8 mouse cellular contexts compared by ENCODE assay signal in genomic region chr1:52630248-52630936, GRCm38 (mm10). TPM values are rescaled to one million over a fixed set of nuclear protein-coding genes. Genes with fewer than 3 reads are reported as not detected.
DNase-seq lines count a peak whose midpoint lies in the region; ATAC-seq and TF ChIP-seq lines count a peak whose summit lies in the region.

Gene Nemp2, plus strand, starts transcription at chr1:52630703.

- peak; percentile 76 for TF ChIP-seq POLR2A in myocyte (IDR thresholded peaks at IDR 0.05; ENCODE audit: insufficient read length, low read depth)

- under 1% methylated on average over 44 of the region's 44 CpGs for WGBS in heart, embryonic 13.5 days
- WGBS in liver, embryonic 11.5 days, result under 1% methylated on average over 41 of the region's 44 CpGs

- peaks cover 4% of the 10 kb centered on the region; the same call in 1 of the 2 replicates for H3K36me3 ChIP-seq in heart, embryonic 13.5 days
- H3K36me3 ChIP-seq in liver, embryonic 11.5 days (ENCODE audit: control insufficient read depth, insufficient read depth, low read length), result no peaks in the 10 kb centered on the region
- no peaks in the 10 kb centered on the region for H3K36me3 ChIP-seq in myocyte (ENCODE audit: control insufficient read depth, insufficient read depth)

- peak within 1 kb of the TSS; percentile 76 for H3K4me2 ChIP-seq in heart, embryonic 13.5 days
- peak within 1 kb of the TSS; percentile 68 for H3K4me2 ChIP-seq in liver, embryonic 11.5 days
- peak within 1 kb of the TSS; percentile 75 for H3K4me2 ChIP-seq in myocyte (ENCODE audit: low read depth)

- ATAC-seq in CD4-positive, CD25-positive, alpha-beta regulatory T cell, adult 4 months, result peak; percentile 79
- peak; percentile 96 for ATAC-seq in erythroid progenitor cell, adult 5-6 weeks (replicated peaks; ENCODE audit: low FRiP score, poor library complexity, severe bottlenecking)
- ATAC-seq in heart, embryonic 13.5 days (ENCODE audit: extremely low read depth, insufficient number of reproducible peaks, low FRiP score, low TSS enrichment), result peak; percentile 81
- ATAC-seq in liver, embryonic 11.5 days (replicated peaks; ENCODE audit: low FRiP score), result peak; percentile 92

- H3K27ac ChIP-seq in brown adipose tissue, adult 24 weeks (replicated peaks; ENCODE audit: low read depth, low read length), result no peak within 1 kb of the TSS
- peak within 1 kb of the TSS; percentile 85 for H3K27ac ChIP-seq in heart, embryonic 13.5 days (replicated peaks)
- H3K27ac ChIP-seq in liver, embryonic 11.5 days (ENCODE audit: low read depth, low read length), result peak within 1 kb of the TSS; percentile 64

- no peaks in the 10 kb centered on the region for H3K27me3 ChIP-seq in heart, embryonic 13.5 days (replicated peaks)
- H3K27me3 ChIP-seq in liver, embryonic 11.5 days (replicated peaks; ENCODE audit: control insufficient read depth, insufficient read depth, low read length), result no peaks in the 10 kb centered on the region
- H3K27me3 ChIP-seq in myocyte (ENCODE audit: control insufficient read depth, insufficient read depth, insufficient read length), result no peaks in the 10 kb centered on the region

- H3K9ac ChIP-seq in heart, embryonic 13.5 days, result peak within 1 kb of the TSS; percentile 91
- H3K9ac ChIP-seq in liver, embryonic 11.5 days (ENCODE audit: low read depth, low read length), result peak within 1 kb of the TSS; percentile 84

- H3K4me3 ChIP-seq in brown adipose tissue, adult 24 weeks (ENCODE audit: insufficient read depth, low read depth, low read length), result peak within 1 kb of the TSS; percentile 80
- peak within 1 kb of the TSS; percentile 96 for H3K4me3 ChIP-seq in heart, embryonic 13.5 days
- H3K4me3 ChIP-seq in liver, embryonic 11.5 days (ENCODE audit: low read depth, low read length), result peak within 1 kb of the TSS; percentile 89
- peak within 1 kb of the TSS; percentile 34 for H3K4me3 ChIP-seq in myocyte

- H3K9me3 ChIP-seq in heart, embryonic 13.5 days, result no peaks in the 10 kb centered on the region
- no peaks in the 10 kb centered on the region for H3K9me3 ChIP-seq in liver, embryonic 11.5 days (ENCODE audit: control insufficient read depth, low read length)

- H3K79me2 ChIP-seq in myocyte (ENCODE audit: control insufficient read depth, insufficient read depth), result no peaks in the 10 kb centered on the region

- H3ac ChIP-seq in myocyte (ENCODE audit: control insufficient read depth, insufficient read length), result peak within 1 kb of the TSS; percentile 25

- DNase-seq in kidney, postnatal 10 days, result peak; percentile 95
- DNase-seq in liver, embryonic 11.5 days (ENCODE audit: low spot score), result peak; percentile 90
- DNase-seq in spleen, postnatal 4 days (ENCODE audit: low spot score in 2 of 2), result peak; percentile 91 to 98

- no peaks in the 10 kb centered on the region for H3K4me1 ChIP-seq in brown adipose tissue, adult 24 weeks (ENCODE audit: control insufficient read depth, insufficient read depth, insufficient read length, low read length)
- H3K4me1 ChIP-seq in heart, embryonic 13.5 days, result peaks cover 17% of the 10 kb centered on the region
- H3K4me1 ChIP-seq in liver, embryonic 11.5 days (replicated peaks; ENCODE audit: control insufficient read depth, insufficient read depth, low read length), result peaks cover 9% of the 10 kb centered on the region

TF ChIP-seq in myocyte, 11 proteins besides CTCF, POLR2A, EP300 and RAD21:
- TF ChIP-seq POLR2AphosphoS2 (IDR thresholded peaks at IDR 0.05; ENCODE audit: insufficient read length, low read depth) (peak; percentile 80), E2F4 (IDR thresholded peaks at IDR 0.05; ENCODE audit: insufficient read depth) (peak; percentile 95), MYOG (IDR thresholded peaks at IDR 0.05; ENCODE audit: control insufficient read depth in 1 of 3, insufficient read depth in 1 of 3, insufficient read length in 2 of 3, low read depth in 2 of 3) (peak in 1 of 3 experiments; percentile 34), REST (IDR thresholded peaks at IDR 0.05; ENCODE audit: insufficient read depth, insufficient read length) (no peak), MYOD1 (IDR thresholded peaks at IDR 0.05; ENCODE audit: control insufficient read depth in 1 of 3, insufficient read length in 2 of 3, low read depth in 2 of 3) (peak in 1 of 3 experiments; percentile 38)

RNA-seq across cellular contexts. Expression of gene Nemp2, which starts in this region (rescaled TPM):
- 10 to 100 TPM; 28.7 to 37.3 TPM for polyA plus RNA-seq in CD4-positive, CD25-positive, alpha-beta regulatory T cell, adult 4 months (2017; shearing (Covaris generic))
- polyA plus RNA-seq in brown adipose tissue, adult 24 weeks (2012; ENCODE audit: insufficient read depth, insufficient read length, missing spikeins), result 0.44 and 0.96 TPM in 2 replicates
- total RNA-seq in erythroid progenitor cell, adult 5-6 weeks (2015; ENCODE audit: low replicate concordance), result 4.6 and 11.2 TPM in 2 replicates
- total RNA-seq in erythroid progenitor cell, adult 5-6 weeks (2017; ENCODE audit: low replicate concordance), result 3.1 and 4.5 TPM in 2 replicates
- 4.4 and 4.8 TPM in 2 replicates for polyA plus RNA-seq in heart, embryonic 13.5 days (2015; fragmentation: Nextera tagmentation; extraction: Ambion mirVana)
- 5.2 and 5.8 TPM in 2 replicates for polyA plus RNA-seq in liver, embryonic 11.5 days (2014; fragmentation: Nextera tagmentation; extraction: Ambion mirVana)
- polyA plus RNA-seq in myocyte (2012; fragmentation: generic; extraction: Trizol), result 1.2 TPM

Comparison
In these comparisons a context has a peak if more than half of its experiments do, and no peak if none do; other contexts are left out.
1. H3K4me3 ChIP-seq: peak in every context shown above with its lines; median percentile 96 in heart, embryonic 13.5 days; 89 in liver, embryonic 11.5 days; 80 in brown adipose tissue, adult 24 weeks; 34 in myocyte.